Mouse (Mus musculus) CH12F3 (cell line): ENCODE results near the gene Ppm1a.

Experiments
- in situ Hi-C: fragments of 300-500 bp; cut with MboI; formaldehyde crosslinking; loops from 2 replicates; pipeline ENCODE4 v1.14.3; 2020; ENCODE audit warnings: low sequenced_read_pairs

Gene Ppm1a

DNA sequence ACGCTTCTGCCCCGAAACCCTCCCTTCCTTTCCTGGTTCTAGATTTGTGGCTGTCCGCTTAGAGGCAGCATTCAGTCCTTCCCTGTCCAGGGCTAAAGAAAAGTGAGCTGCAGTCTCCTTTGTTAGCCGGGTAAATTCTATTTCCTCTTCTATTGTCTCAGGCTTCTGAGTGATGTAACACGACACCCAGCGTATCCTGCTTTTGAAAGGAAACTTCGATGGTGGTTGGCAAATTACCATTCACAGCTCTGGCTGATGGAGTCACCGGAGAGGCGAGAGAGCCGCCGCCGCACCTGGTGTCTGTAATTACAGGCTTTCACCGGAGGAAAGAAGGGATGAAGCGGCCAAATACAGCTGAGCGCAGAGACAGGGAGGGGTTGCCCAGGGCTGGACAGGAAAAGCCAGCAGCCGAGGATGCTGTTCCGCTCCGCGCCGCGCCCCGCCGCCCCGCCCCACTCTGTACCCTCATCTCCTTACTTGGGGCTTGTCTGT, 63.7 kb downstream of the Ppm1a start:
- in situ Hi-C loops, result no loop called here

DNA sequence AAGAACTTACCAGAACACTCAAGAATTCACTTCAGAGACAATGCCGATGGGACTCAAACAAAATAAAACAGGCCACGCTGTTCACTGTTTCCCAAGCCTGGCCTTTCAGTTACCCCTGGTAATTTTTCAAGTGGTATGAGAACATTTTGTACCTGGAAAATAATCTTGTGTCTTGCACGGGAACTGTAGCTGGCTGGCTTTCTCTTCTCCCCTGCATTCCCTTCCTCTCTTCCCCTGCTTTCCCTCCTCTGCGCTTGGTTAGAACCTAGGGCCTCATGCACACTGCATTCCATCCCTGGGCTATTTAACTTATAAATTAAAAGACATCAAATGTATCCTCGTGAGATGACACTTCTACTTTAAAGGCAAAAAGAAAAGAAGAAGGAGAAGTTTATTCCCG, 64.3 kb downstream of the Ppm1a start:
- in situ Hi-C loops, result no loop called here

DNA sequence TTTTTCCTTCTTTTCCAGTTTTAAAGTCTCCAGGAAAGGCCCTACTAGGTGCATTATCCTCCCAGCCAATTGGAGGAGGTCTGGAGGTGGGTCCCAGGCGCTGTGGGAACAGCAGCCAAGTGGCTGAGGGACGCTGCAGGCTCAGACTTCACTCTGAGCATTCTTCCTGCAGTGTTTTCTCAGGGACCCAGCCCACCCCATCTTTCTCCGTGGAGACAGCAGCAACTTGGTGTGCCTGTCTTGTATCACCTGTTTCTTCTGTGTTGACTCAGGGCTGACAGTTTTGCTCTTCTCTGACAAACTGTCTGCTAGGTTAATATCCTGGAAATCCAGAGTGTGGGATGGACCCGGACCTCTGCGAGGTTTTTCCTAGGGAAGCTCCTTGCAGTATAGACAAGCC, 68.4 kb downstream of the Ppm1a start:
- in situ Hi-C loops, result loop anchor here (25.0 kb wide), 1 partner anchor 712 kb away; the partner anchor contains the start of gene Tmem30b

GRCm38 (mm10) chr12:72828846-72829556, 71.7 kb downstream of the Ppm1a start:
- in situ Hi-C loops, result loop anchor here (25.0 kb wide), 1 partner anchor 708 kb away; the partner anchor contains the start of gene Tmem30b

DNA sequence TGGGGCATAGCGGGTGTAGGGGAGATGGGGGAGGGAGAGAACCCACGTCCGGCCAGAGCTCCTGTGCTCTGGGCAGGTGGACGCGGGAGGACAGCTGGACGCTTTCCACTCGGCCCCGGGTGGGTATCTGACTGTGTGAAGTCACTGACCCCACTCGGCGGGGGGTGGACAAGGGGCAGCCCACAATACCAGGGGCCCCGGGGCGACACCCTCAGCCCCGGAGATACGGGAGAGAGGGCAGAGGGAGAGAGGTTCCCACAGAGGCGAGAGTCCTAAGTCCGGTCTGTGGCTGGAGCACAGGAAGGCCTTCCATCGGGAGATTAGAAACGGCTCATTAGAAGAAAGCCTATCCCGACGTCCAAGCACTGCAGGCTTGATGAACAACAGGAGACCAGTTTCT, 72.5 kb downstream of the Ppm1a start:
- in situ Hi-C loops, result loop anchor here (25.0 kb wide), 1 partner anchor 708 kb away; the partner anchor contains the start of gene Tmem30b

- in situ Hi-C loops, result loop anchor here (25.0 kb wide), 1 partner anchor 707 kb away; the partner anchor contains the start of gene Tmem30b
These were observed 73.1 kb downstream of the Ppm1a start for GRCm38 (mm10) chr12:72830317-72830716.

DNA sequence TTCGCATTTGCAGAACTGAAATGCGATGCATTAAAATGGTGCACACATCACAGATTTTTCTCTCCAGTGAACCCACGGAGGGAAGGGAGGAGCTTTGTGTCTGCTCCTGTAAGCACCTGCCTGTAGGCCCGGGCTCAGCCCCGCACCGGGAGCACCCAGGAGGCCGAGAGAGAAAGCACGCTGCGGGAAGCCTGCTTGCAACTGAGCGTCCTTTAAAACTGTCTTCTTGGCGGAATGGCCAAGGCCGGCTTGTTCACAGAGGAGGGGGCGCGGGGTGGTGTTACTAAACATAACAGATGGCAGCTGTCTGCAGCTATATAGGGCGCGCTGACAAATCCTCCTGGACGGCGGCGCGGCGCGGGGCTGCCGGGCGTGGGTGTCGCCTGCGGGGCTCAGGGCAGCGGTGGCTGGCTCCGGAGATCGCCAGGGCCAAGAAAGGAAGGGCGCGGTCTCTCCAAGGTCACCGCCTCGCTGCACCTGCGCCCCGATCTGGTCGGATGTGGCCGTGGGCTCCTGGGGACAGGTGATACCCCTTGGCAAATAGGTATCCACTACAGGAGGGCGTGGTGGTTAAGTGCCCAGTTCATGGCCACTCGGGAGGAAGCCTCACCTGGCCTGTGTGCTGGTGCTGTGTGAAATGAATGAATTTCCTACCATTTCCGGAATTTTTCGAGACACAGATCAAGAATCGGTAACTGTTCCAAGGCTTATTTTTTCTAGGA, 74.6 kb downstream of the Ppm1a start:
- in situ Hi-C loops, result loop anchor here (25.0 kb wide), 1 partner anchor 705 kb away; the partner anchor contains the start of gene Tmem30b

DNA sequence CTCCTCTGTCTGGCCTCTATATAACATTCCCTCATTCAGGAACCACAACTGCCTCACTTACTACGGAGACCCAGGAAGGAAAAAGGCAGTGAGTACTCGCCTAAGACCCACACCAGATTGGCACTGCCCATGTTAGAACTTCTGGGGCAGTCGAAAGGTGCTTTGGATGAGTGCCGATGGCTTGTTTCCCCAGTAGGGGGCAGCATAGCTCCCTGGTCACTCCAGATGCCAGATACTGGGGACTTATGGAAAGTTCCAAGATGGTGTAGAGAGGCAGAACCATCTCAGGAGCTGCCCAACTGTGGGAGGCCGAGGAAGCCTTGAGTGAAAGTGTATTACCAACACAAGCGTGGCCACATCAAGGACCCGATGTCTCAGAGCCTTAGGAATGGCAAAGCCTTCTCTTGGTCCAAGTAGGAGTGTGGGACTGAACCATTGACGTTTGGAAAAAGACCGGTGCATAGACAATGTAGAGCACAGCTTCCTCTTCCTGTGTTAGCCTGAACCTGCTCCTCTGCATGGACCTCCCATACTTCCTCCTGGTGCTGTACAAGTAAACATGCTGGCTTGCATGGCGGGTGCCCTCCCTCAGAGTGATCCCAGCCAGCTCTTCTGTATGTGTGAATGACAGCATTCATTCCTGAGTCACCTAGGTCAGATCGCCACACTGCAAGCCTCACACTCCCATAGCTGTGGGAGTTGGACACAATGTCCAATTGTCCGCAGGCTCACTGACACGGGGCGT, 77.7 kb downstream of the Ppm1a start:
- in situ Hi-C loops, result loop anchor here (25.0 kb wide), 1 partner anchor 702 kb away; the partner anchor contains the start of gene Tmem30b

DNA sequence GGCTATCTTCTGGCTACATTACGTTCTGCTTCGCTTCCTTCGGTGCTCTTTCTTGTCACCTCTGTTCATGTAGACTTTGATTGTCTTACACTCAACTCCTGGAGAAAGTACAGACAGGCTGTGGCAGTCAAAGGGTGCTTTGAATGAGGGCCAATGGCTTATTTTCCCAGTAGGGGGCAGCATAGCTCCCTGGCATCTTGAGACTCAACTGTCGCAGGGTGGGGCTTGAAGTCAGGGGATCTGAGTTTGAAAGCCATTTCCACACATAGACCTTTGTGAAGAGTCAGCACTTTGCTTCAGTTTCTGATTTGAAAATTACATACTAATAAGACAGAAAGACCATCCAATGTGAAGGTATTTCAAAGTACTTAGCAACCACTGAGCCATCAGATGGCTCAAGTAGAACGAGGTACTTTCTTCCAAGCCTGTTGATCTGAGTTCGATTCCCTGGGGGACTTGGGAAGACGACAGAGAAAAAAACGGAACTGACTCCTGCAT, 78.3 kb downstream of the Ppm1a start:
- in situ Hi-C loops, result loop anchor here (25.0 kb wide), 1 partner anchor 702 kb away; the partner anchor contains the start of gene Tmem30b

- in situ Hi-C loops, result loop anchor here (25.0 kb wide), 1 partner anchor 700 kb away; the partner anchor contains the start of gene Tmem30b
These were observed 80.0 kb downstream of the Ppm1a start for GRCm38 (mm10) chr12:72837302-72837701.

DNA sequence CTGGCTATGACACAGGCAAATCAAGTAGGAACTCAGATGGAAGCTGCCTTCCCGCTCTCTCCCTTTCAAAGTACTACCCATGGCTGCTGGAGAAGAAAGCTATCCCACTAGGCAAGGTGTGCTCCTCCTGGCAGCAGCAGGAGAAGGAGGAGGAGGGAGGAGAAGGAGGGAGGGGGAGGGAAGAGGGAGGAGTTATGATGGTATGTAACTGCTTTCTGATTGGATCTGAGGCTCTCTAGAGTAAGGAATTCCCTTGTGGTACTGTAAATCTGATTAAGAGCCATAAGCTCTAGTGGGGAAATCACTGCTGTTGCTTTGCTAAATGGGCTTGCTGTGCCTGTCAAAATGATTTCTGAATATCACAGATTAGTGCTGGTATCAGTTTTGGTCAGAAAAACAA, 84.2 kb downstream of the Ppm1a start:
- in situ Hi-C loops, result loop anchor here (10.0 to 25.0 kb wide), 2 partner anchors 133 to 696 kb away; partner anchors contain the start of gene Tmem30b

- in situ Hi-C loops, result loop anchor here (10.0 to 25.0 kb wide), 2 partner anchors 132 to 694 kb away; partner anchors contain the start of gene Tmem30b
These were observed 85.9 kb downstream of the Ppm1a start for GRCm38 (mm10) chr12:72843135-72843534.

GRCm38 (mm10) chr12:72843555-72843954, 86.3 kb downstream of the Ppm1a start:
- in situ Hi-C loops, result loop anchor here (10.0 to 25.0 kb wide), 2 partner anchors 131 to 694 kb away; partner anchors contain the start of gene Tmem30b

DNA sequence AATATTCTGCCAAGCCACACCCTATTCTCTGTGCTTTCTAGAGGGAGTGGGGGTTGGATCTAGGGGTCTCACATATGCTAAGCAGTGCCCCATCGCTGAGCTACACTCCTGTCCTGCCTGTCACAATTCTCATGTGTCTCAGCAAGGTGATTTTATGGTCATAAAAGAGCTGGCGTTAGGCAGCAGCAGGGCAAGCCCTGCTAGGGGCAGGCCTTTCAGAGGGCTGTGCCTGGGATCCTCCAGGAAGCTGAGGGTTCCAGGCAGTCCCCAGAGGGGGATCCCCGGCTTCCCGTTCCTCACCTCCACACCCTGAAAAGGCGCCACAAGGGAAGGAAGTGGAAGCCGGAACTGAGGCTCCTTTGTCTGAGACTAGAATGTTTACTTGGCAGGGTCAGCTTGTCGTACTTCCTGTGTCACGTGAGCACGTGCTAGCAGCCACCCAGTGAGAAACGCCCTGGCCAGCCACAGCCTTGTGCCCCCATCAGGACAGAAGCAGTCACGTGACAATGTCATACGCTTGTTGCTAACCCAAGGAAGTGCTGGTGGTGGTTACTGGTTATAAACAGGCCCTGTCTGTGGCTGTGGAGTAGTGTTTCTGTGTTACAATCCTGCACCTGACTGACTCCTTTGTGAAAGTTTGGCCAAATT, 86.8 kb downstream of the Ppm1a start:
- in situ Hi-C loops, result loop anchor here (10.0 to 25.0 kb wide), 2 partner anchors 131 to 693 kb away; partner anchors contain the start of gene Tmem30b

- in situ Hi-C loops, result loop anchor here (10.0 to 25.0 kb wide), 2 partner anchors 129 to 691 kb away; partner anchors contain the start of gene Tmem30b
These were observed 88.7 kb downstream of the Ppm1a start for GRCm38 (mm10) chr12:72845946-72846345.

- in situ Hi-C loops, result loop anchor here (10.0 to 25.0 kb wide), 2 partner anchors 127 to 690 kb away; partner anchors contain the start of gene Tmem30b
These were observed 90.5 kb downstream of the Ppm1a start for GRCm38 (mm10) chr12:72847725-72848124.
